Mouse (Mus musculus) gastrocnemius, adult 8-10 months (tissue): Measurements from ENCODE around the gene Shox2. TPM values are rescaled to one million over a fixed set of nuclear protein-coding genes. Genes with fewer than 3 reads are reported as not detected.

Experiments used
- DNase-seq, 2 experiments: peaks; one replicate each; pipeline ENCODE4 v3.0.0; 2022; ENCODE audit warnings: low spot score in 2 of 2
- total RNA-seq, 4 experiments: library from RNA; stranded (reverse); gene quantifications; 2 replicates each; pipeline ENCODE4 v1.2.4; 2022

Shox2 gene
- 1 to 10 TPM in 2 of 4 experiments, under 1 TPM in 2; 0.73 to 2.3 (median 1.2) TPM for total RNA-seq

- no peak for DNase-seq
These were observed at the start of gene Shox2 for GRCm38 (mm10) chr3:66981706-66982105. Gene Shox2, minus strand, starts transcription at chr3:66981771.

GRCm38 (mm10) chr3:66996820-66997219 is 15.2 kb upstream of the Shox2 start:
- no peak for DNase-seq

GRCm38 (mm10) chr3:66986287-66986560 is 4.7 kb upstream of the Shox2 start:
- DNase-seq = no peak

- peak; percentile 57 to 64 for DNase-seq
These were observed 4.1 kb upstream of the Shox2 start for GRCm38 (mm10) chr3:66985539-66986286.

GRCm38 (mm10) chr3:66983481-66983880 is 1.9 kb upstream of the Shox2 start:
- DNase-seq = no peak

- no peak for DNase-seq
These were observed 775 bp upstream of the Shox2 start for GRCm38 (mm10) chr3:66982181-66982911.

- peak in 1 of 2 experiments; percentile 48 for DNase-seq
These were observed 390 bp downstream of the Shox2 start, which contains the start of gene Rsrc1 for GRCm38 (mm10) chr3:66981101-66981661. Gene Rsrc1, plus strand, starts transcription at chr3:66981390.

GRCm38 (mm10) chr3:66980111-66980975 is 1.2 kb downstream of the Shox2 start:
- DNase-seq = no peak

- no peak for DNase-seq
These were observed 2.1 kb downstream of the Shox2 start for GRCm38 (mm10) chr3:66979491-66979890.

- no peak for DNase-seq
These were observed 2.9 kb downstream of the Shox2 start for GRCm38 (mm10) chr3:66978457-66979381.

GRCm38 (mm10) chr3:66977811-66978456 is 3.6 kb downstream of the Shox2 start:
- DNase-seq = no peak

GRCm38 (mm10) chr3:66976889-66977615 is 4.5 kb downstream of the Shox2 start:
- no peak for DNase-seq

GRCm38 (mm10) chr3:66974501-66974900 is 7.1 kb downstream of the Shox2 start:
- no peak for DNase-seq

GRCm38 (mm10) chr3:66973391-66973943 is 8.1 kb downstream of the Shox2 start:
- no peak for DNase-seq

- no peak for DNase-seq
These were observed 9.2 kb downstream of the Shox2 start for GRCm38 (mm10) chr3:66972191-66972950.

- DNase-seq = no peak
These were observed 10.8 kb downstream of the Shox2 start for GRCm38 (mm10) chr3:66970661-66971331.

- no peak for DNase-seq
These were observed 11.3 kb downstream of the Shox2 start for GRCm38 (mm10) chr3:66970261-66970660.

GRCm38 (mm10) chr3:66967508-66967907 is 14.1 kb downstream of the Shox2 start:
- no peak for DNase-seq
